Comparison of ENCODE assay signal across 26 mouse cellular contexts in the genomic region with DNA sequence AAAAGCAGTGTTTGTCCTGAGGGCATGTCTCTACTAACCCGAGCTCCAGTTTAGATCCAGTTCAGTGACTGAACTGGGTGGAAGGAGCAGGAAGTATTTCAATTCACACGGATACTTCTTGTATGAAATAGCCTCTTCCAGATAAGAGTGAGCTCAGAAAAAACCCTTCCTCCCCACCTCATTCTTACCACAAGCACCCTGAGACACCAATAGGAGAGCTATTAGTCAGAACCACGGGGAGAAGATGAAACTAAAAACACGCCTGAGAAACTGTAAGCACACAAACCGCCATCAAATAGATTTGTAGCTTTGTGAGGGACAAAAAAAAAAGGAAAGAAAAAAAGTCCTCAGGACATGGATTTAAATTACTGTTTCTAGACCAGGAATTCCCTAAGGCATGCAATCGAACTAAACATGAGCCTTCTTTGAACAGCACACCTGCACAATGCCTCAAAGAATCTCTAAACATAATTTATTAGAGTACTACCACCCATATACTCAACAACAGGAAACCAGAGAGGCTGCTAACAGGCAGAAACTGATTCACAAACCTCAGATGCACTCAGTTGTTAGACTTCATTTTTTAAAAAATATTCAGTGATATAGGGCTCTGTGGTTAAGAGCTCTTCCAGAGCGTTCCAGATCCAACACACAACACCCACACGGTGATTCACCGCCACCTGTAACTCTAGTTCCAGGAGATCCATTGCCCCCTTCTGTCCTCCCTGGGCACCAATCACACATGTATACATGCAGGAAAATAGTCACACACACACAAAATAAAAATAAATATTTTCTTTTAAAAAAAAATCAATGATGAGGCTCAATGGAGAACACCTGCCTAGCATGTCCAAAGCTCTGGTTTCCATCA. TPM values are rescaled to one million over a fixed set of nuclear protein-coding genes. Genes with fewer than 3 reads are reported as not detected.
A peak's percentile ranks its signal among the peaks of the same experiment; 100 is the strongest.
DNase-seq lines count a peak whose midpoint lies in the region; ATAC-seq and TF ChIP-seq lines count a peak whose summit lies in the region.
"Had no signal": no experiment of that assay in that cellular context is flagged by ENCODE, and none has a peak within 500 bp of the region (broad histone marks: within the 10 kb centered on the region; RNA-seq: fewer than 3 reads in every experiment).

No protein-coding gene starts in this region.

- H3K9me3 ChIP-seq in CH12.LX (replicated peaks; ENCODE audit: low read length), result peaks cover 7% of the 10 kb centered on the region
- H3K9me3 ChIP-seq: limb, embryonic 15.5 days; liver, embryonic 13.5 days had no signal

- dilution Hi-C loops in CH12.LX (cut with MboI; ENCODE audit: extremely low pct_ligation_motif_present, extremely low pct_unique_long_range_greater_than_20kb, low sequenced_read_pairs), result no loop called here

- no peak for TF ChIP-seq EP300 in CH12.LX (IDR thresholded peaks at IDR 0.05; ENCODE audit: low read length)

- H3K36me3 ChIP-seq in CH12.LX (replicated peaks in 1 of 2; ENCODE audit: control insufficient read depth in 1 of 2, insufficient read depth in 1 of 2, low read length in 1 of 2) (no peaks in the 10 kb centered on the region), myocyte (ENCODE audit: control insufficient read depth, insufficient read depth) (no peaks in the 10 kb centered on the region)
- H3K36me3 ChIP-seq: limb, embryonic 15.5 days; liver, embryonic 13.5 days; neural tube, embryonic 13.5 days had no signal

- in situ Hi-C loops in CH12.LX (cut with MboI; ENCODE audit: low pct_ligation_motif_present, low pct_unique_long_range_greater_than_20kb, low sequenced_read_pairs), result no loop called here

- H3K4me2 ChIP-seq in CH12.LX (ENCODE audit: insufficient read depth, low read depth, poor library complexity, severe bottlenecking) (no peak overlapping the region), myocyte (ENCODE audit: low read depth) (peak overlapping the region; percentile 55)
- H3K4me2 ChIP-seq: limb, embryonic 15.5 days; liver, embryonic 13.5 days; neural tube, embryonic 13.5 days had no signal

- H3K79me2 ChIP-seq in CH12.LX (replicated peaks; ENCODE audit: control insufficient read depth, extremely low read depth, insufficient read depth, poor library complexity, severe bottlenecking) (no peaks in the 10 kb centered on the region), myocyte (ENCODE audit: control insufficient read depth, insufficient read depth) (no peaks in the 10 kb centered on the region)

- TF ChIP-seq RAD21 in CH12.LX (IDR thresholded peaks at IDR 0.05; ENCODE audit: low read depth, low read length), result no peak

- H3ac ChIP-seq in myocyte (ENCODE audit: control insufficient read depth, insufficient read length), result no peak overlapping the region

- H3K27me3 ChIP-seq in CH12.LX (replicated peaks) (no peaks in the 10 kb centered on the region), myocyte (ENCODE audit: control insufficient read depth, insufficient read depth, insufficient read length) (no peaks in the 10 kb centered on the region)
- H3K27me3 ChIP-seq: limb, embryonic 15.5 days; liver, embryonic 13.5 days; neural tube, embryonic 13.5 days had no signal

- ATAC-seq in common myeloid progenitor, adult 5-6 weeks (replicated peaks; ENCODE audit: low read depth, poor library complexity, severe bottlenecking), result peak; percentile 60; the same call in 1 of the 2 replicates
- ATAC-seq: forebrain, postnatal 0 days; hindbrain, embryonic 16.5 days; intestine, postnatal 0 days; lung, postnatal 0 days had no signal

- H3K4me3 ChIP-seq in CH12.LX (replicated peaks in 1 of 3; ENCODE audit: low read depth in 2 of 3, low read length in 2 of 3, poor library complexity in 1 of 3) (no peak overlapping the region), myocyte (no peak overlapping the region)
- H3K4me3 ChIP-seq: erythroblast, embryonic 14.5 days; limb, embryonic 15.5 days; liver, embryonic 13.5 days; neural tube, embryonic 13.5 days had no signal

- DNase-seq in CD4-positive helper T cell, adult 2 months (ENCODE audit: low read depth, low spot score), result peak; percentile 68
- DNase-seq in CH12.LX (ENCODE audit: extremely low read depth), result peak; percentile 31
- no peak for DNase-seq in urinary bladder, postnatal 14 days (ENCODE audit: low spot score)
- no peak for DNase-seq in layer of hippocampus, adult 18-20 months (ENCODE audit: low spot score in 2 of 2)
- no peak for DNase-seq in kidney, postnatal 25 days
- no peak for DNase-seq in thymus, postnatal 10 days (ENCODE audit: low spot score in 2 of 2)
- DNase-seq: adrenal gland, adult 2 months; adrenal gland, postnatal 36 days; cerebellum, adult 2 months; forebrain, postnatal 0 days; heart, postnatal 14 days; kidney, adult 9 months; kidney, postnatal 10 days; liver, embryonic 13.5 days; lung, adult 18-20 months; lung, postnatal 4 days; midbrain, embryonic 14.5 days; right cerebral cortex, postnatal 4 days had no signal

- no peak overlapping the region for H3K9ac ChIP-seq in CH12.LX (ENCODE audit: insufficient read depth, low read depth)
- H3K9ac ChIP-seq: forebrain, postnatal 0 days; limb, embryonic 15.5 days; liver, embryonic 13.5 days; neural tube, embryonic 13.5 days had no signal

- no peak for TF ChIP-seq CTCF in CH12.LX (conservative IDR thresholded peaks at IDR 0.05 in 1 of 2, IDR thresholded peaks at IDR 0.05 in 1 of 2; ENCODE audit: low read depth in 2 of 2, low read length in 2 of 2)

- 0 out of 4 replicates have a peak, but pooled peaks cover 0 to 2% of the 10 kb centered on the region in 2 experiments for H3K4me1 ChIP-seq in CH12.LX (ENCODE audit: control insufficient read depth in 1 of 2, insufficient read depth in 2 of 2)
- H3K4me1 ChIP-seq: limb, embryonic 15.5 days; liver, embryonic 13.5 days; neural tube, embryonic 13.5 days had no signal

- H3K27ac ChIP-seq in CH12.LX (ENCODE audit: insufficient read depth, low read depth), result no peak overlapping the region
- H3K27ac ChIP-seq: limb, embryonic 15.5 days; liver, embryonic 13.5 days; neural tube, embryonic 13.5 days had no signal

- no peak for TF ChIP-seq POLR2A in CH12.LX (IDR thresholded peaks at IDR 0.05; ENCODE audit: low read depth, low read length)
- no peak for TF ChIP-seq POLR2A in myocyte (IDR thresholded peaks at IDR 0.05; ENCODE audit: insufficient read length, low read depth)

TF ChIP-seq in CH12.LX, 34 proteins besides CTCF, POLR2A, EP300 and RAD21:
- no peak for TF ChIP-seq USF2 (conservative IDR thresholded peaks at IDR 0.05; ENCODE audit: low read depth, low read length)
- TF ChIP-seq MXI1 (IDR thresholded peaks at IDR 0.05; ENCODE audit: low read depth, low read length), result no peak
- no peak for TF ChIP-seq MEF2A (IDR thresholded peaks at IDR 0.05; ENCODE audit: borderline replicate concordance, low read depth, low read length)
- 0 out of 2 replicates have a peak, but pooled peaks have one; percentile 10 for TF ChIP-seq ZNF384 (IDR thresholded peaks at IDR 0.05; ENCODE audit: low read depth, low read length)
- TF ChIP-seq CHD1 (IDR thresholded peaks at IDR 0.05; ENCODE audit: low read depth, low read length), result no peak
- no peak for TF ChIP-seq CHD2 (IDR thresholded peaks at IDR 0.05; ENCODE audit: low read length)
- TF ChIP-seq HCFC1 (IDR thresholded peaks at IDR 0.05; ENCODE audit: low read depth, low read length), result no peak
- TF ChIP-seq GABPA (IDR thresholded peaks at IDR 0.05; ENCODE audit: insufficient replicate concordance, low read depth, low read length), result no peak
- TF ChIP-seq ETS1 (conservative IDR thresholded peaks at IDR 0.05; ENCODE audit: low read depth, low read length), result no peak

TF ChIP-seq in myocyte, 11 proteins besides CTCF, POLR2A, EP300 and RAD21:
- no peak for TF ChIP-seq REST (IDR thresholded peaks at IDR 0.05; ENCODE audit: insufficient read depth, insufficient read length)
- no peak for TF ChIP-seq E2F4 (IDR thresholded peaks at IDR 0.05; ENCODE audit: insufficient read depth)
- no peak for TF ChIP-seq TCF3 (IDR thresholded peaks at IDR 0.05; ENCODE audit: insufficient read length, low read depth)
- no peak for TF ChIP-seq POLR2AphosphoS2 (IDR thresholded peaks at IDR 0.05; ENCODE audit: insufficient read length, low read depth)
- TF ChIP-seq TCF12 (IDR thresholded peaks at IDR 0.05; ENCODE audit: insufficient read depth, poor library complexity, severe bottlenecking), result no peak
- no peak for TF ChIP-seq USF1 (IDR thresholded peaks at IDR 0.05; ENCODE audit: low read depth)
- no peak for TF ChIP-seq CEBPB (IDR thresholded peaks at IDR 0.05; ENCODE audit: insufficient read depth, poor library complexity, severe bottlenecking)
- no peak for TF ChIP-seq MYOD1 (IDR thresholded peaks at IDR 0.05; ENCODE audit: control insufficient read depth in 1 of 3, insufficient read length in 2 of 3, low read depth in 2 of 3)
- TF ChIP-seq MYOG (IDR thresholded peaks at IDR 0.05; ENCODE audit: control insufficient read depth in 1 of 3, insufficient read depth in 1 of 3, insufficient read length in 2 of 3, low read depth in 2 of 3), result no peak
- no peak for TF ChIP-seq SRF (IDR thresholded peaks at IDR 0.05; ENCODE audit: control insufficient read depth, insufficient read length, low read depth)
- TF ChIP-seq MAX (IDR thresholded peaks at IDR 0.05; ENCODE audit: low read depth), result no peak

RNA-seq across cellular contexts. Expression of a gene that starts 20.2 kb away (rescaled TPM):
- total RNA-seq in CH12.LX (2012; rRNA removed) (245 and 373 TPM in 2 replicates), CH12.LX (2014; rRNA removed) (1,294 and 1,369 TPM in 2 replicates)
- polyA plus RNA-seq in CH12.LX (2012; ENCODE audit: insufficient read length, low read depth) (2,015 and 2,259 TPM in 2 replicates), myocyte (2012; fragmentation: generic; extraction: Trizol) (158 TPM)
- total RNA-seq in common myeloid progenitor, adult 5-6 weeks (2017), result 470 and 608 TPM in 2 replicates
- total RNA-seq in layer of hippocampus, adult 18-20 months (2021), result 100 to 1,000 TPM; 378 to 414 TPM

Comparison
In these comparisons a context has a peak if more than half of its experiments do, and no peak if none do; other contexts are left out.
1. DNase-seq: peak in CD4-positive helper T cell, adult 2 months (single experiment) and CH12.LX (single experiment); none in urinary bladder, postnatal 14 days (single experiment), layer of hippocampus, adult 18-20 months (0 of 2), kidney, postnatal 25 days (0 of 2) and thymus, postnatal 10 days (0 of 2).